Mouse (Mus musculus) left cerebral cortex, postnatal 36 days (tissue): ENCODE measurements around the gene Smarcal1. TPM values are rescaled to one million over a fixed set of nuclear protein-coding genes. Genes with fewer than 3 reads are reported as not detected.

ENCODE experiments used
- DNase-seq, 2 experiments: peaks; one replicate each; pipeline ENCODE4 v3.0.0; 2021 to 2022; ENCODE audit warnings: low spot score in 2 of 2, mixed read lengths in 1 of 2
- intact Hi-C: fragments of 180-260 bp; cut with DNase I; formaldehyde crosslinking; loops from one replicate; pipeline ENCODE4 v1.15.1; 2025
- total RNA-seq, 2 experiments: library from RNA; stranded (reverse); gene quantifications; 2 replicates each; pipeline ENCODE4 v1.2.3; 2021

Smarcal1 gene
- total RNA-seq, result 10 to 100 TPM; 62.2 to 64.9 TPM

- intact Hi-C loops, result loop anchor here (5.0 kb wide), 1 partner anchor 276 kb away; the partner anchor contains the start of gene Xrcc5
- DNase-seq, result peak; percentile 96 to 98
These were observed at the start of gene Smarcal1 for GRCm38 (mm10) chr1:72582947-72583731. Gene Smarcal1, plus strand, starts transcription at chr1:72583251.

DNA sequence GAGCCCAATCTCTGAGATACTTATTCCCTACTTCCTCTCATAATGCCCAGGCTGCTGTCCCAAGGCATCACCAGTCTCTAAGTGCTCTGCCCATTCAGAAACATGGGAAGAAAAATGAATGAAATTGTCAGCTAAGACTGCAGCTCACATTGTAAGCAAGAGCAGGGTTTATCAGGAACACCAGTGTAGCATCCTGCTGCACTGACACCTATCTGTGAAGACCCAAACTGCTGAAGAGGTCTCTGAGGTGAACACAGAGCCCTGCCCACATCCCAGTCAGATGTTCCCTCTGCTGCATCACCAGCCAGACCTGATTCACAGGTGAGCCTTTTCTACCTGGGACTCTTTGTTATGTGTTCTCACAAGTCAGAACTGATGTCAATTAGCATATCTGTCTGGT is 49.6 kb upstream of the Smarcal1 start:
- no peak for DNase-seq
- intact Hi-C loops, result no loop called here

GRCm38 (mm10) chr1:72535725-72536571 is 47.1 kb upstream of the Smarcal1 start:
- intact Hi-C loops, result loop anchor here (5.0 kb wide), 3 partner anchors 41 to 229 kb away; partner anchors contain the start of gene Xrcc5
- peak; percentile 51 to 68 for DNase-seq

GRCm38 (mm10) chr1:72536611-72537351 is 46.3 kb upstream of the Smarcal1 start, which contains the start of gene March4:
Gene March4, minus strand, starts transcription at chr1:72536930.
- intact Hi-C loops, result loop anchor here (5.0 kb wide), 3 partner anchors 41 to 229 kb away; partner anchors contain the start of gene Xrcc5
- DNase-seq, result peak; percentile 78 to 86

DNA sequence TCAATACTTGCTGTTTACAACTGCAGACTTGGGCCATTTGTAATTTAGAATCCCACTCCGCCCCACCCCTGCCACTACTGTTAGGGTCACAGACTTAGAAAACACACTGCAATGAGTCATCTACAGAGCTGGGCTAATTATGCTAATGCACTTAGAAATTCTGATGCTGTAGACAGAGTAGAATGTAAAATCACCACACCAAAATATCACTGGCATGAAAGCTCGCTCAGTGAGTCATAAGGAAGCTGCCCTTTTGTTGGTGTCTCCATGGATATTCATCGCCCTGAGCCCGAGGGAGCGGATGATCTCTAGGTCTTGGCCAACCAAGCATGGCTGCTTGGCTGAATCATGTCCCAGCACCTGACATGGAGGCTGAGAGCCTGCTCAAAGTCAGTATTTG is 44.8 kb upstream of the Smarcal1 start:
- no peak for DNase-seq
- intact Hi-C loops, result loop anchor here (5.0 kb wide), 3 partner anchors 39 to 231 kb away; partner anchors contain the start of gene Xrcc5

DNA sequence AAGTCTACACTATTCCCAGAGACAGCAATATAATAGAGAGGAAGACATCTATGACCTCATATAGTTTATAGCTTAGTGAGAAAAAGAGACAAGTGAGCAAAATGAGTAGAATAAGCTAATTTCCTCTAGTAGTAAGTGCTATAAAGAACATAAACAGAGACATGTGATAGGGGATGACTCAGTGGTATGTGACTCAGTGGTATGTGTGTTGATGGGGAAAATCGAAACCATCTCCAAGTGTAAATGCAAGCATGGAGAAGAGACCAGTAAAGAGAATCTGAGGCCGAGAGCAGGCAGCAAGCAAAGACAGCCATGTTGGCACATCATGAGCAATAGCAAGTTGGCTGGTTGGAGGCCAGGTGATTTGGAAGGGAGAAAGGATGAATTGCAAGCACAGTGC is 32.7 kb upstream of the Smarcal1 start:
- DNase-seq, result no peak
- intact Hi-C loops, result no loop called here

- DNase-seq, result no peak
- intact Hi-C loops, result no loop called here
These were observed 26.6 kb upstream of the Smarcal1 start for GRCm38 (mm10) chr1:72556471-72556870.

DNA sequence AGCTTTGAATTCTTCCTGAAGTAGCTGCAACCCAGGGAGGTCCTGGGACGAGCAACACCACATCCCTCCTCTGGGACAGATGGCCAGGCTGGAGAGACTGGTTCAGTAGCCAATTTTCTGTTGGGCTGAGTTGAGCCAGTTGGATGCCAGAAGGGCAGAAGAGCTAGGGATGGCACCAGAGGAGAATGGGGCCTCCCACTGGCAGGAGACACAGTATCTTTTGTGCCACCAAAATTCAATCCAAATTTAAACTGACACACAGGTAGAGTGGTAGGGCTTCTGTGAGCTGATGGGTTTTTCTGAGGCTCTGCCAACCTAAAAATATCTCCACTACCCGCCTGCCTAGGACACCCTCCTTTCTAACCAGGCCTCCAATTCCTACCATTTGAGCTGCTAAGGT is 24.4 kb upstream of the Smarcal1 start:
- DNase-seq, result no peak
- intact Hi-C loops, result no loop called here

GRCm38 (mm10) chr1:72564334-72564962 is 18.6 kb upstream of the Smarcal1 start:
- intact Hi-C loops, result no loop called here
- DNase-seq, result no peak

DNA sequence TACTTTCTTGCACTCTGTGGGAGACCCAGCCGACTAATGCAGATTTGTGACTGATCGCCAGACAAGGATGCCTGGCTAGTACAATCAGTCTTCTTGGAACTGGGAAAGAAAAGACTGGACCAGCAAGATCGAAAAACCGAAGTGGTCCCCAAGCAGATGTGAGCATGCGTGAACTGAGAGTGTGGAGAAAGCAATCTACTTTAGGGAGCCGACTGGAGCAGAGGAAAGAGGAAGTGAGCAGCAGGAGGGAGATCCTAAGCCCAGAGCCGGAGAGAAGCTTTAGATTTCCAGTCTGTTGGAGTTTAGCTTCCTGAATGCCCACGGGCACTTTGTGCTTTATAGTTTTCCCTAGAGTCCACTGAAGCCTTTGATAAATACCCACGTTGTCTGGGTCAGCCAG is 16.0 kb upstream of the Smarcal1 start:
- intact Hi-C loops, result no loop called here

DNA sequence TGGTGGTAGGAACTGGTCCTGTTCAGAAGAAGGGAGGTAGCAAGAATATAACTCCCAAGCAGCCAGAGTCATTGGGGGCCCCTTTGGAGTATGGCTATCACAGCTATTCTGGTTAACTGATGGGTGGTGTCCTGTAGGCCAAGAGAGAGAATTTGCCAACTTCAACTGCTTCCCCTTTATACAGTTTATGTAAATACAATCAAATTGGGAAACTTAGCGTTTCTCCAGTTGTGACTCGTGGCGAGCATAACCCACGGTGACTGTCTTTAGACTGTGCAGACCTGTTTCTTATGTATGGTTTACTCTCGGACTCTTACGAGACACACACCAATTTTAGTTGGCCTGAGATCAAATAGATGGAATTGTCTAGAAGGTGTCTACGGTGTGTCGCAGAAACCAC is 14.3 kb upstream of the Smarcal1 start:
- intact Hi-C loops, result no loop called here
- no peak for DNase-seq

More for the DNA sequence above, 16.0 kb upstream of the Smarcal1 start:
- no peak for DNase-seq

DNA sequence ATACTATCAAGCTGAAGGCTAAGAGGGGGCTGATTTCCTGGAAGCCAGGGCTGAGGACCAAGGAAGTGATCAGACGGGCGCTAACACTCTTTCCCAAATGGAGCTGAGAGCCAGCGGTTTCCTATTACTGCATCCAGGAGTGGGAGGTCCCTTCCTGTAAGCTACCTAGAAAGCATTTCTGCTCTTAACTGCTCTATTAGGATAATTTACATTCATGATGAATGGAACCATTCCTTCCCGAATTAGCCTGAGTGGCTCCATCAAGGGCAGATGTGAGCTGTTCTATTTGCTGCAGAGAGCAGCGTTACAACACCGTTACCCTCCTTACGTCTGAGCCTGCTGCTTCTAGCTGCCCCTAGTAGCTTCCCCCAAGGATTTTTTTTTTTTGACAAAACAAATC is 9.0 kb upstream of the Smarcal1 start:
- DNase-seq, result no peak
- intact Hi-C loops, result no loop called here

GRCm38 (mm10) chr1:72574608-72575007 is 8.4 kb upstream of the Smarcal1 start:
- DNase-seq, result no peak
- intact Hi-C loops, result loop anchor here (5.0 kb wide), 1 partner anchor 37 kb away; the partner anchor contains the start of gene March4

DNA sequence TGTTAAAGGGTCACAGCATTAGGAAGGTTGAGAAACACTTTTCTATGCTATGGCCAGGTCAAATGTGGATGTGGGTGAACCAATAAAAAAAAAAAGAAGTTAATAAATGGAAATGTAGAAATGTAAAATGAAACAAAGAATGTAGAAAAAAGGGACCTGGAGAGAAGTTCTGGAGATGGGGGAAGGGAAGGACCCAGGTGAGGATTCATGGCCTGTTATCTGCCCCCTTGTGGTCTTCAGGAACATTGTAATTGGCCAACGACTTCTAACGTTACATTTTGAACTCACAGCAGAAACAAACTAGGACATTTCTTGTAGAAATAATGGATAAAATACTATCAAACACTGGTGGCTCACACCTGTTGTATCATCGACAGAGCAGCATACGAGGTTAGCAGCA is 7.9 kb upstream of the Smarcal1 start:
- intact Hi-C loops, result loop anchor here (5.0 kb wide), 1 partner anchor 38 kb away; the partner anchor contains the start of gene March4

DNA sequence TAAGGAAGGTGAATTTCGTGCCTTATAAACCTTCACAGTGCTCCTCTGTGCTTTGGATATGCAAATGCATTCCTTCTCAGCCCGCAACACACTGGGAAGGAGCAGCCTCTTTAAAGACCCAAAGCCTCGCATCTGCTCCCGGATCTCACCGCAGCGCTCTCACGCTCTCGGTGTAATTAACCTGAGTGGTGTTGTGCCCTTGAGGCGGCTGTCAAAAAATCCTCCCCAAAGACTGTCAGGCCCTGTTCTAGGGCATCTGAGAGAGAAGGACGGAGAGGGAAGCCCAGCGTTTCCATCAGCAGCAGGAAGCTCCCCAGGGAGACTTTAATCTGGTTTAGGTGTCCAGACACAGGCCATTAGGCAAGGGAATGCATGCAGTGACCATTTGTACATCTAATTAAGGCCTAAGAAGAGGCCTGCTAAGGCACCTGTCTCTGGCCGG is 5.5 kb upstream of the Smarcal1 start:
- no peak for DNase-seq
- intact Hi-C loops, result loop anchor here (5.0 kb wide), 1 partner anchor 40 kb away; the partner anchor contains the start of gene March4

More for the DNA sequence above, 7.9 kb upstream of the Smarcal1 start:
- no peak for DNase-seq

DNA sequence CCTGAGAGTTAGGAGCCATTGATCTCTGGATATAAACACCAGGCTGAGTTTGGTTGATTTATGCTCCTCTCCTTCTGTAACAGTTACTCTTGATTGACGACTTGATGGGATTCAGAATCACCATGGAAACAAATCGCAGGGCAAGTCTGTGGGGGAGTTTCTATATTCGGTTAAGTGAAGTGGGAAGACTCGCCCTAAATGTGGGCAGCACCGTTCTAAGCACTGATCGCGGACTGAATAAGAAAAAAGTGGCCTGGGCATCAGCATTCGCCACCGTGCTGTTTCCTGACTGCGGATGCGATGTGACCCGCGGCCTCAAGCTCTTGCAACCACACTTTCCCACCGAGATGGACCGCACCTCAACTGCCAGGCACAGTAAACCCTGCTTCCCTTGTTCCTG is 4.7 kb upstream of the Smarcal1 start:
- intact Hi-C loops, result loop anchor here (5.0 kb wide), 1 partner anchor 41 kb away; the partner anchor contains the start of gene March4
- peak in 1 of 2 experiments; percentile 37 for DNase-seq

- no peak for DNase-seq
- intact Hi-C loops, result loop anchor here (5.0 kb wide), 1 partner anchor 42 kb away; the partner anchor contains the start of gene March4
These were observed 4.2 kb upstream of the Smarcal1 start for GRCm38 (mm10) chr1:72578806-72579205.

- DNase-seq, result no peak
- intact Hi-C loops, result loop anchor here (5.0 kb wide), 1 partner anchor 277 kb away; the partner anchor contains the start of gene Xrcc5
These were observed 855 bp downstream of the Smarcal1 start for GRCm38 (mm10) chr1:72583906-72584305.
